Mouse (Mus musculus) liver, embryonic 15.5 days (tissue): ENCODE results near the gene Tab3. TPM values are rescaled to one million over a fixed set of nuclear protein-coding genes. Genes with fewer than 3 reads are reported as not detected.

Experiments
- ATAC-seq: fragments of 200-750 bp; cut with Nextera tagmentation; 2 replicates; pipeline ENCODE4 v1.8.0; 2017; ENCODE audit warnings: moderate number of reproducible peaks, mild to moderate bottlenecking, moderate library complexity; ENCODE audit not compliant: insufficient read depth
- H3K27ac ChIP-seq: fragments of 300-500 bp; sonication (generic); replicated peaks from 2 replicates; pipeline ENCODE4 v1.5.1; 2015; ENCODE audit warnings: mild to moderate bottlenecking, inconsistent platforms
- H3K27me3 ChIP-seq: fragments of 300-500 bp; sonication (generic); 2 replicates; pipeline ENCODE4 v1.6.1; 2015; ENCODE audit warnings: mild to moderate bottlenecking, inconsistent platforms
- H3K36me3 ChIP-seq: fragments of 300-500 bp; sonication (generic); replicated peaks from 2 replicates; pipeline ENCODE4 v1.6.1; 2015; ENCODE audit warnings: moderate library complexity, mild to moderate bottlenecking, inconsistent platforms
- H3K4me1 ChIP-seq: fragments of 300-500 bp; sonication (generic); replicated peaks from 2 replicates; pipeline ENCODE4 v1.6.1; 2015; ENCODE audit warnings: inconsistent platforms
- H3K4me2 ChIP-seq: fragments of 300-500 bp; sonication (generic); 2 replicates; pipeline ENCODE4 v1.6.1; 2015; ENCODE audit warnings: moderate library complexity, mild to moderate bottlenecking, inconsistent platforms
- H3K4me3 ChIP-seq: fragments of 300-500 bp; sonication (generic); replicated peaks from 2 replicates; pipeline ENCODE4 v1.5.1; 2015; ENCODE audit warnings: mild to moderate bottlenecking, inconsistent platforms
- H3K9ac ChIP-seq: fragments of 300-500 bp; sonication (generic); 2 replicates; pipeline ENCODE4 v1.6.1; 2015; ENCODE audit warnings: moderate library complexity, mild to moderate bottlenecking, inconsistent platforms
- H3K9me3 ChIP-seq: fragments of 300-500 bp; sonication (generic); replicated peaks from 2 replicates; pipeline ENCODE4 v1.6.1; 2016; ENCODE audit warnings: inconsistent platforms
- WGBS: fragments of 180-500 bp; shearing (Covaris S2); methylation state at CpG from one replicate; pipeline ENCODE4 v1.1.7; 2015; ENCODE audit warnings: mixed read lengths; ENCODE audit not compliant: insufficient replicate concordance; 5-methylcytosine and 5-hydroxymethylcytosine counted together
- microRNA-seq: library from miRNA; unstranded; fragments of <30 nt; microRNA quantifications from one replicate; pipeline ENCODE4, GENCODE M21; 2016
- polyA plus RNA-seq: library from polyadenylated mRNA; unstranded; fragments of >200 nt; fragmentation: Nextera tagmentation; extraction: Ambion mirVana; gene quantifications from 2 replicates; pipeline ENCODE4 v1.2.1, GENCODE M21; 2015

Gene Tab3
- polyA plus RNA-seq, 1 experiment from 2014 or later = 8.2 TPM

DNA sequence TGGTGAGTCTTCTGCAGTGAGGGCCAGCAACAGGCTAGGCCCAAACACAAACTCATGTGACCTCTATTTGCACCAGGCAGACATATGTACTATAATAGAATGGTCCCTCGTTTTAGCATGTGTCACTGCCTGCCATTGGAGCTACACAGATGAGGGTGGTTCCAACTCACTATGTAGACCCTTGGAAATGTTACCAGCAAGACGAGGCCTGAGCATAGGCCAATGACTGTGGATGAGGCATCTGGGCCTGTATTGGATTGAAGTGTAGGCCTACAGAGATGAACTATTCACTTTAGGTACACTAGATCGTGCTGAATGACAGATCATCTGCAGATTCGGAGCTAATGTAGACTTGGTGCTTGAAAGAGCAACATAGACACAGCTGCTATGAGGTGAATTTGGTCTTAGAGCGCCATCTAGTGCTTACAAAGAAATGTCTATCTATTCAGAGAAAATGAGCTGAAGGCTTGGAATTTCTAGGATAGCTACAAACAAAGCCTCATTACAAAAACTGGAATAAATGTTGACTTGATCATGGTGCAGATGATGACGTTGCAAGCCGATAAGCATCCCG is 72.5 kb downstream of the Tab3 start:
- Histone ChIP-seq H3K9ac (no peak overlapping the region), H3K4me2 (no peak overlapping the region), H3K4me1 (no peaks in the 10 kb centered on the region), H3K27ac (no peak overlapping the region), H3K4me3 (no peak overlapping the region), H3K36me3 (no peaks in the 10 kb centered on the region), H3K9me3 (no peaks in the 10 kb centered on the region), H3K27me3 (no peaks in the 10 kb centered on the region)
- WGBS = 38% methylated on average over 8 of the region's 8 CpGs
- ATAC-seq = no peak; the same call in 1 of the 2 replicates

DNA sequence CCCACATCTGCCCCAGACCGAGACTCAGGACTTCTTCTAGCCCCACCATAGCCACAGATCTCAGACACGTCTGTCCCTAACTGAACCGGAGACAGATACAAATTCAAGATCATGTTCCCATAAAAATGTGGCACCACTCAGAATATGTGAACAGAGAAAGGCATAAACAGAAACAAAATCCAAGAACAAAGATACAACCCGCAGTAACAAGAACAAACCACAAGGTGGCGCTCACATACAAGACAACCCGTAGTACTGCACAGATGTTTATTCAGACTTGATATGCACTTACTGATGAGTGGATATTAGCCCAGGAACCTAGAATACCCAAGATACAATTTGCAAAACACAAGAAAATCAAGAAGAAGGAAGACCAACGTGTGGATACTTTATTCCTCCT is 103.0 kb downstream of the Tab3 start:
- no peak overlapping the region for H3K27ac ChIP-seq
- H3K27me3 ChIP-seq = no peaks in the 10 kb centered on the region
- H3K4me2 ChIP-seq = no peak overlapping the region
- no peak overlapping the region for H3K4me3 ChIP-seq
- 13% methylated on average over 7 of the region's 7 CpGs for WGBS
- H3K9me3 ChIP-seq = no peaks in the 10 kb centered on the region
- no peaks in the 10 kb centered on the region for H3K36me3 ChIP-seq
- no peak for ATAC-seq
- H3K9ac ChIP-seq = no peak overlapping the region
- H3K4me1 ChIP-seq = no peaks in the 10 kb centered on the region

DNA sequence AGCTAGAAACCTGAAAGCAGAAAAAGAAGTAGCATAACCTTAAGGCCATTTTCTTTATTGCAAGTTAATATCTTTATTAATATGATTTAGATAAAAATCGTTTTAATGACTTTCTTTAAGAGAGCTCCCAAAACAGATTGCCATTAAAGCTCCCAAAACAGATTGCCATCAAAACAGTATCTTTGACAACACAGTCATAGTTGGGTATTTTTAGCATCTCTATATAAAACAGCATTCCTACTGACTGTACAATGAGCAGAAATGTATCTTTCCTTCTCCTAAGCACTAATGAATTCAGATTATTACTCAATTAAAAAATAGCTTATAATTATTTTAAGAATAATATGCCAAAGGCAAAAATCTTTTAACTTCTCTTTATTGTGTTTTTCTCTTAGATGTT is 108.3 kb downstream of the Tab3 start:
- WGBS = 44% methylated on average over 1 of the region's 1 CpGs
- Histone ChIP-seq H3K4me2 (no peak overlapping the region), H3K27me3 (no peaks in the 10 kb centered on the region), H3K4me1 (no peaks in the 10 kb centered on the region), H3K4me3 (no peak overlapping the region), H3K9me3 (no peaks in the 10 kb centered on the region), H3K36me3 (no peaks in the 10 kb centered on the region), H3K27ac (no peak overlapping the region), H3K9ac (no peak overlapping the region)
- ATAC-seq = no peak

DNA sequence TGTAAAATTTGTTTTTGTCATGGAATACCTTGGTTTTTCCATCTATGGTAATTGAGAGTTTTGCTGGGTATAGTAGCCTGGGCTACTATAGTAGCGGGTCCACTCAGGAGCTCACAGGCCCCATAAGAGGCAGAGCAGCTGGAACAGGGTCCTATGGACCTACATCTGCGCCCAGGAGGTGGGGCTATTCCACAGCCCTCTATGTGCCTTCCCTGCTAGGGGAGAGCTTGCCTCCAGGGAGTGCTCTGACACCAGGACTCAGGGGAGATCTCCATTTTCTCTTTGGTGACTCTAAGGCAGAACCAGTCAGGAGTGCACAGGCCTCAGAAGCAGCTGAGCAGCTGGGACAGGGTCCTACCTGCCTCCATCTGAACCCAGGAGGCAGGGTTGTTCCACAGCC is 109.9 kb downstream of the Tab3 start:
- Histone ChIP-seq H3K27me3 (no peaks in the 10 kb centered on the region), H3K36me3 (no peaks in the 10 kb centered on the region), H3K9me3 (no peaks in the 10 kb centered on the region), H3K4me2 (no peak overlapping the region), H3K27ac (no peak overlapping the region), H3K4me1 (no peaks in the 10 kb centered on the region), H3K9ac (no peak overlapping the region), H3K4me3 (no peak overlapping the region)
- no peak for ATAC-seq
- WGBS = 40% methylated on average over 2 of the region's 2 CpGs

Small RNA genes lying within 50 kb of the gene (microRNA-seq; reads per million reads assigned to microRNA genes)
- not detected for gene Gm44378

Other genes starting within 250 kb of the Tab3 start
- gene Gk, start 202.8 kb downstream of the Tab3 start, polyA plus RNA-seq = 9.4 and 12.2 TPM in 2 replicates